Mouse (Mus musculus): Measurements from ENCODE around the gene Zbtb16.

GRCm38 (mm10) chr9:48749168-48749567 is 86.9 kb downstream of the Zbtb16 start:
- TF ChIP-seq POLR2A (IDR thresholded peaks at IDR 0.05; ENCODE audit: insufficient read length, low read depth) (no peak), MAX (IDR thresholded peaks at IDR 0.05; ENCODE audit: low read depth) (no peak), USF1 (IDR thresholded peaks at IDR 0.05; ENCODE audit: low read depth) (no peak), MYOG (IDR thresholded peaks at IDR 0.05; ENCODE audit: control insufficient read depth in 1 of 3, insufficient read depth in 1 of 3, insufficient read length in 2 of 3, low read depth in 2 of 3) (no peak), MYOD1 (IDR thresholded peaks at IDR 0.05; ENCODE audit: control insufficient read depth in 1 of 3, insufficient read length in 2 of 3, low read depth in 2 of 3) (no peak), POLR2AphosphoS2 (IDR thresholded peaks at IDR 0.05; ENCODE audit: insufficient read length, low read depth) (no peak), E2F4 (IDR thresholded peaks at IDR 0.05; ENCODE audit: insufficient read depth) (no peak), SRF (IDR thresholded peaks at IDR 0.05; ENCODE audit: control insufficient read depth, insufficient read length, low read depth) (no peak)
